ENCODE assay signal across 1 mouse cellular context in genomic region chr11:70802208-70802864, GRCm38 (mm10).
A peak's percentile ranks its signal among the peaks of the same experiment; 100 is the strongest.
TF ChIP-seq lines count a peak whose summit lies in the region.

No protein-coding gene starts in this region.

TF ChIP-seq in MEL, 35 proteins besides CTCF, POLR2A, EP300 and RAD21:
- TF ChIP-seq USF1 (IDR thresholded peaks at IDR 0.05; ENCODE audit: low read depth, low read length): no peak
- no peak for TF ChIP-seq POLR2AphosphoS2 (IDR thresholded peaks at IDR 0.05; ENCODE audit: low read length)
- no peak for TF ChIP-seq MAX (IDR thresholded peaks at IDR 0.05; ENCODE audit: low read length)
- no peak for TF ChIP-seq ETS1 (IDR thresholded peaks at IDR 0.05; ENCODE audit: low read depth, low read length)
- no peak for TF ChIP-seq MYB (IDR thresholded peaks at IDR 0.05; ENCODE audit: low read depth, low read length)
- TF ChIP-seq MEF2A (IDR thresholded peaks at IDR 0.05; ENCODE audit: extremely low read depth, insufficient replicate concordance, low read depth, low read length, poor library complexity, severe bottlenecking): no peak
- no peak for TF ChIP-seq TAL1 (IDR thresholded peaks at IDR 0.05; ENCODE audit: low read length)
- TF ChIP-seq SMC3 (IDR thresholded peaks at IDR 0.05; ENCODE audit: low read depth, low read length): peak; percentile 31; the same call in 1 of the 2 replicates
